Mouse (Mus musculus) R1 (cell line): Measurements from ENCODE around the gene Capn11.

Experiments
- DNase-seq: peaks from one replicate; pipeline ENCODE4 v3.0.0-alpha.2; 2018; ENCODE audit warnings: low read depth, low spot score

Capn11 gene

DNA sequence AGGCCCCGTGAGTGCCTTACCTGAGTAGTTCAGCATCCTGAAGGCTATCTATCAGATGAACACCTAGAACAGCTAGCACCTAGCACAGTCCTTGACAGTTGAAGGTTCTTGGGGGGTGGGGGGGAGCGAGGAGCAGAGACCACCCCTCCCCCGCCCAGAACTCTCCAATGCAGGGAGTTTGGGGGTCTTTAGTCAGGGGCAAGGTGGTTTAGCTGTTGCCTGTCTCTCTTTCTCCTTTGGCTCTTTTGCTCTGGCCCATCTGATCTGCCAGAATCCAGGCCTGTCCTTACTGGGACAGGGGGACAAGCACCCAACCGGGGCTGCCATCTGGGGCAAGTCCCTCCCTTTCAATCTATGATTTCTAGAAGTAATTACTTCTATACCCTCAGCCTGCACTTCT lies at the start of gene Capn11:
TSS of gene Capn11 (minus strand) at position 101 of the 400 bp plus-strand sequence.
- DNase-seq, result no peak

DNA sequence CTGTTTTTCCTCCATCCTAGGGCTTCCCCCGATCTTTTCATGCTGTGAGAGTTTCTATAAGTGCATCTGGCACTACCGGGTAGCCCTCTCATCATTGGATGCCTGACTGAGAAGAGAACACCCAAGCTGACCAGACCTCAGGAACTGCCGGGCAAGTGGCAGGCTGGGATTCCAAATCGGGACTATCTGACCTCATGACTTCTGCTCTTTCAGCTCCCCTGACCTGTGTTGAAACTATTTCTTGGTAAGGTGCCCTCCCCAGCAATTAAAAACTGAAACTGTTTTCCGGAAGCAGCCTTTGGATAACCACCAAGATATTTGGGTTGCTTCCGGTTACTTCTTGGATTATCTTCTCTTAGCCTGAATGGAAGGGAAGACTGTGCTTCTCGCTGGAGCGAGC lies 49.1 kb upstream of the Capn11 start:
- no peak for DNase-seq

DNA sequence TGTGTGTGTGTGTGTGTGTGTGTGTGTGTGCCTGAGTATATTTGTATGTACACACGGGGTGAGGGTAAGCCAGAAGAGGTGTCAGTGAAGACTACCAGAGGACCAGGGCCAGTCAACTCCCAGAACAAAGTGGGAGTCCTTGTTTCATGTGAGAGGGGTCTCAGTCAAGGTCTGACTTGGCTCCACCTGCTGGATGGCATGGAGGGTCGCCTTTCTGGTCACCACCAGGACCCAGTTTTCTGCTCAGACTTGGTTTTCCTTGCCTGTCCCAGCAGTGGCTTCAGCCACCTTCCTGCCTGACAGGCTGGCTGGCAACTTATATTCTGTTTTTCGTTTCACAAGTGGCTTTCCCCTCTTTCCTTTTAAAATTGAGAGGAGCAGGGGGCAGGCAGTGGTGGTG lies 48.3 kb upstream of the Capn11 start:
- DNase-seq, result no peak

DNA sequence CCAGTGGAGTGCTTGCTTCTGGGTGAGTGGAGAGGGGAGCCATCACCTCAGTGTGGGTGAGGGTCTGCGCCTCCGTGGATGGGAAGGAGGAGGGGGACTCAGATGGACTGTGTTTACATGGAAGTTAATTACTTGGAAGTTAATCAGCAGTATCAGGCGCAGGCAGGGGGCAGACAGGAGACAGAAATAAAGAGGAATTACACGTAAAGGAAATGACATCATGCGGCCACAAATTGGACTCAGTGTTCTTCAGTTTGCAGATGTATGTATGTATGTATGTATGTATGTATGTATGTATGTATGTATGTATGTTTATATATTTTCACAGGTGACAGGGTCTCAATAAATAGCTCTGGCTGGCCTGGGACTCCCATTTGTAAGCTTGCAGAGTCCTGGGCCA lies 47.7 kb upstream of the Capn11 start:
- no peak for DNase-seq

DNA sequence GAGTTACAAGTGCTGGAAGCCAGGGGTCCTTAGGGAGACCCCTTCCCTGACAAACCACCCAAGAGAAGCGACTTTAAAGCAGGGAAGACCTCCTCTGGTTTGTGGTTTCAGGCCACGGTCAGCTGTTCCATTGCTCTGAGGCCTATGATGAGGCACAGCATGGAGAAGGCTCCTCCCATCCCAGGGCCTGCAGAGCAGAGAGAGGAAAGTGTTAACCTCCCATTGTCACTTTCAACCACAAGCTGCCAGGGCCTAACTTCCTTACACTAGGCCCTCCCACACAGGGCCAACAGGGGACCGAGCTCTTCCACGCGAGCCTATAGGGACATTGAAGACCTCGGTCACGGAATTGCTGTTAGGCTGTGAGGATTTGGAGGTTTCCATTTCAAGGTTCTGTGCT lies 44.1 kb upstream of the Capn11 start:
- DNase-seq, result no peak

DNA sequence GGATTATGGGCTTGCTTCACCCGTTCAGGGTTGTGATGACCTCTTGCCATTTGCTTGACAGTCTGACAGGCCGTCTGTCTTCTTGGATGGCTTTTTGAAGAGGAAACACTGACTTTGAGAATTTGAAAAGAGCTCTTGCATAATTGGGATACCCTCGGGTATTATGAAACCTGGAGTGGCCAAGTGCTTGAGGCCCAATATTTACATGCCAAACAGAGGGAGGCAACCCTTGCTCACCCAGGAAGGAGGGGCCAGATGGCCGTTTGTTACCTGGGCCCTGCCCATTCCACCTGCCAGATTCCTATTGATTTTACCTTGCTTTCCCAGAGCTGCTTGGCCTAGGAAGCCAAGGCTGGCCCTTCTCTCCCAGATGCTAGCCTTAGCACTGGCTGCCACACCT lies 43.1 kb upstream of the Capn11 start:
- no peak for DNase-seq

DNA sequence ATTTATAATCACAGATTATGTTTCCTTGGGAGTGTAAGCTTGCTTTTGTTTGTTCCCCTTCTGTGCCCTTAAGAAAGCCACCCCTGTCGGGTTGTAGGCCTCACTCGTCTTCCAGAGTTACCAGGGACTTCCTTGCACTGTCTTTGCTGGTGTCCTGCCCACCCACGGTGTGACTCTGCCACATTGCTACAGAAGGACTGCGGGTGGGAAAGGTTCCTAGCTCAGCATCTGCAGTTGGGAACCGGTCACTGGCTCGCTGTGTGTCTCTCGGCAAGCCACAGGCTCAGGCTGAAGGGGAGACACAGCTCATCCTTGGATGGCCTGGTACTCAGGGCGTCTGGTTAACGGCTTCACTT lies 42.1 kb upstream of the Capn11 start:
- DNase-seq, result no peak

DNA sequence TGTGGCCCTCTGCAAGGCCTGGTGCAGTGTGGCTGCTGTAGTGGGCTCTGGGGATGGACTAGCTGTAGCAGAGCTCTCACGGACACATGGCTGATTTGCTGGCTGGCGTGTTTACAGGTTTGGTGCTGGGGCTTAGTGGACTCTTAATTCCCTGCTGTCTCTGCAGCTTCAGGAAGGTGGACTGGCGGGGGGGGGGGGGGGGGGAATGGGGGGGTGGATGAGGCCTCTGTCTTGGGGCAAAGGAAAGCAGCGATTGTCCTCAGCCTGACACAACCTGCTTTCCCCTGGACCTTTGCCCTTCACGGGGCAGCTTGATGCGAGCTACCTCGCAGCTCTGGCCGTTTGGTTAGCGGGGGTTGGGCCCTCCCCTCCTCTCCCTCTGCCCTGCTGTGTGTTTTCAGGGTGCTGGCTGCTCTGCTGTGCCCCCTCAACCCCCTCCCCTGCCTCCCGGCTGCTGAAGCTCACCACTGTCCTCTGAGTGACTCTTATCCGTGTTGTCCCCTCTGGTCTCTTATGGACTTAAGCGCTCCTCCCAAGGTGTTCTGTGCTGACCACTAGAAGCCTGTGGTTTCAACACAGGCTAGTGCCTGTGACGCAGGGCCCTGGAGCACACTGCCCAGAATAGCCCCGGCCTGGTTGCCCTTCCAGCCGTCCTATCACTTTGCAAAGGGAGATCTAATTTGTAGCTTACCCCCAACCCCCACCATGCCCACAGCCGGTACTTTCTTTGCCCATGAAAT lies 41.5 kb upstream of the Capn11 start:
- no peak for DNase-seq

DNA sequence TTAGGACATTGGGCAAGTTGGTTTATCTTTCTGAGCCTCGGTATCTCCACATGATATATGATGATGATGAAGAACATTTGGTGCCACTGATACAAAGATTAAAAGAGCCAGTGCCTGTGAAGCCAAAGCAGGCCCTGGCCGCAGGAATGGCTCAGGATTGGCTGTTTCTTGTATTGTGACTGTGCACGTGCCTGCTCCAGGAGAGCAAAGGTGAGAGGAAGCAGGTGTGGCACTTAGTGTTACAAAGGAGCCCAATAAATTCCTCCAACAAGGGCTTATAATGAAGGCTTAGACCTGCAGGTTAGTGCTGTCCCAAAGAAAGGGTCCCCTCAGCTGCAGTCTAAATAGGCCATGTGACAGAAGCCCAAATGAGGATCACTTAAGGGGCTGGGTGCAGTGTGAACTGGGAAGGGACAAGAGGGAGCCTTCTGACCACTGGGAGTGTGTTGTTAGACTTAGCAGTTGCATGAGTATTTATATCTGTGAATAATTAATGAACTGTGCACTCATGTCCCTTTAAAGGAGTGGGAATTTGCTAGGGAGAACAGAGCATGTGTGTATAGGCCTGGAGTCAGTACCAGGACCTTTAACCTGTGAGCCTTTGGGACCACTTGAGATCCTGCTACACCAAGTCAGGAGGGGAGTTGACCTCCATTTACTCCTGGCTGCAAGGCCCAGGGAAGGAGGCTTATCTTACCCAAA lies 40.1 kb upstream of the Capn11 start:
- no peak for DNase-seq

DNA sequence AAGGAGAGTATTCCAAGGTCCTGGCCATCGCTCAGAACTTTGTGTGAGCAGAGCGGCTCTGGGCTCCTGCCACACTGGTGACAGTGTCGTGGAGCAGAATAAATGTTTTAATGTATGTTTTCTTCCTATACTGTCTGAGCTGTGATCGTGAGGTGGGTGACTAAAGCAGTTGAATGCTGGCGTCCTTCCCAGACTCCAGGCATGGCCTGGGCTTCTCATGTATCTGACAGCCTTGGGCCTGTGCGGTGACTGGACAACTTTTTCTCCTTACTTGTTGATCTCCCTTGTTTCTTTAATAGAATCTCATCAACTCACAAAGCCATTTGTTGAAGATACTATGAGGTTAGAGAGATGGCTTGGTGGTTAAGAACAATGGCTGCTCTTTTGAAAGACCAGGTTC lies 39.2 kb upstream of the Capn11 start:
- no peak for DNase-seq

DNA sequence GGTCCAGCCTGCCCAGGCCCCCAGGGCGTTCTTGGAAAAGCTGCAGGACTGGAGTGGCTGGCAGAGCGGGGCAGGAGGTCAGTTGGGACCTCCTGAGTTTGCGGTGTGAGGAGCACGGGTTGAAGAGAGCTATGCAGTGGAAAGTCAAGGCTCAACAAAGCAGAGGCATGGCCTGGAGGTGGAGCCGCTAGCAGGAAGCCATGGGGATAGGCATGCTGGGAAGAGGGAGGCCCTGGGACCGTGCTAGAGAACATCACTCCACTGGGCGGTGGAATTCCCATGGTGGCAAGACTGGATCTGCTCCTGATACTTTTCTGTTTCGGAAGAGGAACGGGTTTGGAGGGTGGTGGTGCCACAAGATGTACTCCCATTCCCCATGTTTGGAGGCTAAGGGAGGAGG lies 37.9 kb upstream of the Capn11 start:
- DNase-seq, result peak; percentile 54

DNA sequence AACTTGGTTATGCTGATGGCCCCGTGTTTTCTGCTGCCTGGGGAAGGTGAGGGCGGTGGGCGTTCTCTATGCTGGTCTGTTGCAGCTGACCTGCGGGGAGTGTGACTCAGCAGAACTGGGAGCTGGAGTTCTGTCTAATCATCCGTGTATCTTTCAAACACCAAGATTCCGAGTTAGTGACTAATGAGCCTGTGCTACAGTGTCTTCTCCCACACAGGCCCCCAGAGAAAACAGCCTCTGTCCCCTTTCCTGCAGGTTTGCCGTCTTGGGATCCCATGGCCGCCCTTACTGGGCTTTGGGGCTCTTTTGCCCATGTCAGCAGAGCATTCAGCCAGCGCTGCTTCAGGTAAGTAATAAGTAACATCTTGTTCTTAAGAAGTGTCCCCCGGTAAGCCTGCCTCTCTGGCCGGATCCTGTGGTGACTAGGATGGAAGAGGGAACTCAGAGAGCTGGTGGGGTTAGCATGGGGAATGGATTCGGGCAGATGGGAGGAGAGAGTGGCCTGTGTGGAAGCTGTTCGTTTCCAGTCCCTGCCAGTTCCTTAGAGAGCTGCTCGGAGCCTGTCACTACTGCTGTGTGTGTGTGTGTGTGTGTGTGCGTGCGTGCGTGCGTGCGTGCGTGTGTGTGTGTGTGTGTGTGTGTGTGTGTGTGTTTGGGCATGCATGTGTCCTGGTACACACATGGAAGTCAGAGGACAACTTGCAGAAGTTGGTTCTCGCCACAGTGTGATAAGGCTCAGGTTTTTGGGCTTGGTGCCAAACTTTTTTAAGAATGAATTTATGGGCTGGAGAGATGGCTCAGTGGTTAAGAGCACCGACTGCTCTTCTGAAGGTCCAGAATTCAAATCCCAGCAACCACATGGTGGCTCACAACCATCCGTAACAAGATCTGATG lies 36.3 kb upstream of the Capn11 start:
- peak; percentile 75 for DNase-seq

DNA sequence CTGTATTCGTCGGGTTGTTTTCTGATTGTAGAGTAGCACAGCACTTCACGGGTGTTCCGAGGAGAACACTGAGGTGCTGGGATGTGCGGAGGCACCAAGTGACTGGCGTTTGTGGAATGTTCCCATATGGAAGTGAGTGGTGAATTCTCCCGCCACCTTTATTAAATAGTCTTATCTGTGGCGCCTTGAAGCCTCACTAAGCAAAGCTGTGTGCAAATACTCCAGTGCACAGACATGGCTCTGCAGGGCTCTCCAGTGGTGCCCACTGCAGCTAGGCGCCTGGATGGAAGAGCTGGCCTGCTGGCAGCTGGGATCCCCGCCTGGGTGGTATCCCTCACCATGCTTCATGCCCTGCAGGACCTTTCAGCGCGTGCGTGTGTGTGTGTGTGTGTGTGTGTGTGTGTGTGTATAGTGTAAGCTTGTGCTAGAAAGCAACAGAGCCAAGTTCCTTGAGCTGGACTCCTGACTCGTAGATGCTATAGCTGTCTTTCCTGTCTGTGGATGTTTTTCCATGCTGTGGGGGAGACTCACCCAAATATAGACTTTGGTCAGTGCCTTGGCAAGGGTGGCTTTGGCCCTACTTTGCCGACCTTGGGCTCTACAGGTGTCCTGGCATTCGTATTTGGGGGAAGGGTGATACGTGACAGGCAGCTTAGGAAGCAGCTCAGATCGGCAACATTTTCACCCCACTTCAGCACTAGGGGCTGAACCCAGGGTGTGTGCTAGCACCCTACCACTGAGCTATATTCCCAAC lies 34.9 kb upstream of the Capn11 start:
- DNase-seq, result no peak

DNA sequence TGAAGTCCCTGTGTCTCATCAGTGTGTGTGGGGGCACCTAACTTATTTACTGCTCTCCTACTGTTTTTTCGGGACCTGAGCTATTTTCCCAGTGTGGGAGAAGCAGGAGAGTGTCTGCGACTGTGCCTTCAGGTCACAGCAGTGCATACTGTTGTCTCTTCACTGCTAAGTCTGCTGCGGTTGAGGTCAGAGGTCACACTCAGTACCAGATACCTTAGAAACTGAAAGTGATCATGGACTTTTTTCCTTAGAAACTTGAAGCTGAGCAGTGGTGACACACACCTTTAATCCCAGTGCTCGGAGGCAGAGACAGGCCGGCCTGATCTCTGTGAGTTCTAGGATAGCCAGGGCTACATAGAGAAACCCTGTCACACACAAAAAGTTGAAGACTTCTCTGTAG lies 33.0 kb upstream of the Capn11 start:
- no peak for DNase-seq

DNA sequence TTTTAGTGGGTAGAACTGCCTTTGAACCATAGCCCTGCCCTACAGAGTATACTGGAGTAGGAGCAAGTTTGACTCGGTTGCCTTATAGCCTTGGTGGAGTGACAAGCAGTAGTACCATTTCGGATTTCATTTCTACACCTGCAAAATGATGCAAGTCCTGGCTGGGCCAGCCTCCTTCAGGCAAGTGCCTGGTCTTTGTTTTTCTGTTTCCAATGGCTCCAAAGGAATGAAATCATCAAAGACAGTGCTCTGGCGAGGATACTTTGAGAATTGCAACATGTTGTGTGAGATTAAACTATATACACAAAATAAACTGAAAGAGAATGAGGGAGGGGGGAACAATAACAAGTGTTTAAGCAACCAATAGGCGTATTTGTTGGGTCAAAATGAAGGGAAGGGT lies 30.9 kb upstream of the Capn11 start:
- DNase-seq, result no peak

DNA sequence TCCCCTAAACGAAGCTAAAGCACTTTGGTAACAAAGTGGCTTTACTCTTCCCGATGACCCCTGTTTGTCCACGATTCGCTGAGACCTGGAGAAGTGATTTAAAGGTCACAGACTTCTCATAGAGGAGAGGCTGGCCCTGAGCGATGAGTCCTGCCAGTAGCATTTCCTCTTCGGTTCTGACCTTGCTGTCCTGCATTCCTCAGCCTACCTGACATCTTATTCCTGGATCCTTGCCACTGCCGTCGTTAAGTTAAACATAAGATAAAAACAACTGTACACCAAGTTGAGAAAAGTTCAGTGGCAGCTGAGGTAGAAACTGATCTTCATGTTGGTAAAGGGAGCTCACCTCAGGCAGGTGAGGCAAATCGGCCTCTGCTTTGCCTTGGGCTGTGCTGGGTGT lies 30.0 kb upstream of the Capn11 start:
- DNase-seq, result no peak

DNA sequence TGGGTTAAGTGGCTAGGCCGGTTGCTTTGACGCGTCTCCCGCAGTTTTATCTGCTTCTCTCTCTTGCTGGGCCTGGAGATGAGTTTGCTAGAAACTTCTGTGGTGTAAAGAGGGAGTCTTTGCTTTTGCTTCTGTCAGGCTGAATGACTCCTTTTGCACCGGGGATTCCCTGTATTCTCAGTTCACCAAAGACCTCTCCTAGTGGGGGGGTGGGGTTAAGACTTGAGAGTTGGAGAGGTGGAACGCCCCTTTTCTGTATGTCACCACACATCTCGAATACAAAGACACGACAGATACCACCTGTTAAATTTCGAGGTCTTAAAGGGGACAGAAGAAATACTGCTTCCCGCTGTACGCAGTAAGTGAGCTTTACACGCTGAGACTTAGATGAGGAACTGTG lies 27.6 kb upstream of the Capn11 start, which contains the start of gene Tmem63b:
TSS of gene Tmem63b (minus strand) at position 190 of the 400 bp plus-strand sequence.
- peak; percentile 68 for DNase-seq

DNA sequence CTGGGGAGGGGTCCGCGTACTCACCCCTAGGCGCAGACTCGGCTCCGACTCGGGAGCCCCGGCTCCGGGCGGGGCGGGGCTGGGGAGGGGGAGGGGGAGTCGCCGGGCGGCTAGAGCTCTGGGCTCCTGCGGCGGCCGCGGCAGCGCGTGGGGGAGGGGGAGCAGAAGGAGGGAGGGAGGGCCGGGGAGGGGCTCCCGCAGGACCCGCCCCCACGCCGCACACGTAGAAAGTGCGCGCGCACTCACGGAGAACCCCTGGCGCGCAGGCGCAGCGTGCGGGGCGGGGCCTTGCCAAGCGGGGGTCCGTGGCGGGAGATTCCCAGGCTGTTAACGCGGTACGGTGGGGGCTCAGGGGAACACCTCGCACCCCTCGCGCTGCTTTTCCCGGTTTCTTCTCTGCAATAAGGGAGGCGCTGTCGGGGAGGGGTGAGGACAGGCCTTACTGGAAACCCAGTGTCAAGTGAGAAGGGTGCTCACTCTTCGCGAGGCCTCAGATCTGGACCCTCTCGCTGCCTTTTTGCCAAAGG lies 27.0 kb upstream of the Capn11 start, which contains the start of gene Mrpl14:
TSS of gene Mrpl14 (plus strand) at position 230 of the 527 bp plus-strand sequence.
- peak; percentile 88 for DNase-seq

DNA sequence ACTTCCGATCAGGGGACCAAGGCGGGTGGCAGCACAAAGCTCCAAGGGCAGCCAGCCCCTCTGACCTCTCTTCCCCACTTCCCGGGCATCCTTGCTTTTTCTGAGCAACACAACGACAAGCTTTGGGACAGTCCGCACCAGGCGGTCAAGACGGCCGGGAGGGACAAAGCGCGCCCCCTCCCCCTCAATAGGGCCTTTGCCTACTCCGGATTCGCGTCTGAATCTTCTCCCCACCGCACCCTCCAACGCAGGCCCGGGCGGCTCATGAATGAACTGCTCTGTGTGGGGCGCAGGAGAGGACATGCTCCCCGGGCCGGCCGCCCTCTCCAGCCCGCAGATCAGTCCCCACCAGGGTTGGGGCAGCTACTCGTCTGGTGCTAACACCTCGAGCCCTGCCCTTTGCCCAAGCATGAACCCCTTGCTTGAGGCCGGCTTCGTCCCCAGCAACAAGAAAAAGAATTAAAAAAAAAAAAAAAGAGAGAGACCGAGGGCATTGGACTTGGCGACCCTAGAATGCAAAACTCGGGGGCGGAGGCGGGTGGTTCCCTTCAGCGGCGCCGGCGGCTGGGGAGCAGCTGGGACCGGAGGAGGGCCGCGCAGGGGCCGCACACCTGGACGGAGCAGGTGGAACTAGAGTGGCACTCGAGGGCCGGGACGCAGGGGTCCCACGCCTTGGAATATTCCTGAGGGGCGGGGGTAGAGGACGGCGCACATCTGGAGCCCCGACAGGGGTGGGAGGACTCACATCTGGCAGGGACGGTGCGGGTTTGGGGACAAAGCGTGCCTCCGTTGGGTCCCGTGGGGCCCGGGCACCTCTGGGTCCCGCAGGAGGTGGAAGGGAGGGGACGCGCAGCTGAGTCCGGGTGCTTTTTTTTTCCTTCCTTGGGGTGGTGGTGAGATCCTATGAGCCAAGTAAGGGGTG lies 26.3 kb upstream of the Capn11 start:
- peak; percentile 65 for DNase-seq

DNA sequence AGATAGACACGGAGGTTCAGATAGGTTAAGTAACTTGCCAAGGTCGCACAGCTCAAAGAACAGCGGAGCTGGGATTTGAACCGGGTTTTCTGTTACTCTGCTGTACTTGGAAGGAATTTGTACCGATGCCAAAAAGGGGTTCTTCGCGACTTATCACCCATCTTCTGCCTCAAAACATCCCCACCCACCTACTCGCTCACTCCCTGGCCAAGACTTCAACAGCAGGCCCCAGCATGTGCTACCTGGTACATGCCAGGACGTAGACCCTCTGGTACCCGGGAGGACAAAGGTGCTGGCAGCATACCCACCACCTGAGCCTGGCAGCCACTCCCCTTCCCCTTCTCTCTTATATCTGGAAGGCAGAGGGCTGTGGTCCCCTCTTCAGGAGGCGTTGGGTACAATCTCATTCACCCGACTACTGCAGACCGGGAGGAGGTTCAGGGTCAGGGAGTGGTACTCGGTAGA lies 25.6 kb upstream of the Capn11 start:
- no peak for DNase-seq
